Mouse (Mus musculus): Measurements from ENCODE around the gene Atp2c2.

DNA sequence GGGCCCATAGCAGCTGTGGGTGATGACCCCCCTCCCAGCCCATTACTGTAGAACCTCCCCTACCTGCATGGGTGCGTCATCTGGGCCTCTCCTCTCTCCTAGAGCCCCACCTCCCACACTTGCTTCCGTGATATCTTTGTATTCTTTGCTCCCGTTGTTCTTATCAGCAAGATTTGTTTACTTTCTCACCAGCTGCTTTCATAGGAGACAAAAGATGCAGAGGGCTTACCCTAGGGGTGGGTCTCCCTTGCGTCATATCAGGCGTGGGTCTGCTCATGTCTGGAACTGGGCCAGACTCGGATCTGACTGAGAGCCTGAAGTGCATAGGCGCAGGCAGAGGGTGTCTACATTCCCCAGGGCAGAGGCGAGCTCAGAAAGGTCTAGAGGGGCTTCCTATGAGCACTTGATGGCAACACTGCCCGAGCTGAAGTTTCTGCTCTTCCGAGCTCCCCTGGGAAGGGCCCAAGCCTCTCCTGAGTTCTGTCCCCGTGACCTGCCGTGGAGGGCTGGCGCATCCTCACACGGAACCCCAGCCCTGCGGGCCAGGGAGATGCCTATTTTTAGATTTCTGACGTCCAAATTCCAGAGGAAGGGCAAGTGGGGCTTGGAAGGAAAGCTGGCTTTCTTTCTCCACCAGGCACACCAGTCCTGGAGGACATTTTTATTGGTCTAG is 29.3 kb upstream of the Atp2c2 start:
- TF ChIP-seq FLI1 (IDR thresholded peaks at IDR 0.05; ENCODE audit: low read length), result no peak
- TF ChIP-seq GATA1 (IDR thresholded peaks at IDR 0.05; ENCODE audit: borderline replicate concordance, low read length), result no peak

Measured in megakaryocyte, embryonic 14.5 days (primary cell).